Comparison of ENCODE assay signal across 8 mouse cellular contexts in the genomic region with DNA sequence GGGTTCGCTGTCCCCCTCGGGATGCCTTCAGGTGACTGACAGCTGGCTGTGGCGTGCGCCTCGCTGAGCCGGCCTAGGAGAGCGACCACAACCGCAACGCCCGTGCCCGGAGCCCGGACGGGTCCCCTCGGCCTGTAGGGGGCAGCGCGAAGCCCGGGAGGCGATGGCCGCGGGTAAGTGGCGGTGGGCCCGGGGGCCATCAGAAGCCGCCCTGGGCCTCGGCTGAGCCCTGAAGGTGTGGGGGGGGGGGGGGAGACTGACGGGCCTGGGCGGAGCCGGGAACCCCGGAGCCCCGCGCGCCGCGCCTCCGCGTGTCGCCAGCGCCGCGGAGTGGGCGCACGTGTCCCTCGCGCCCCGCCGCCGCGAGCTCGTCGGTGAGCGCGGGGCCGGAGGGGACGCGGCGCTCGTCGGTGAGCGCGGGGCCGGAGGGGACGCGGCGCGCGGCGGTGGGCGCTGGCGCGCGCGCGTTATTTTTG. TPM values are rescaled to one million over a fixed set of nuclear protein-coding genes. Genes with fewer than 3 reads are reported as not detected.
DNase-seq lines count a peak whose midpoint lies in the region; ATAC-seq lines count a peak whose summit lies in the region.

No protein-coding gene starts in this region.

- peak overlapping the region; percentile 91 for H3K9ac ChIP-seq in embryonic facial prominence, embryonic 14.5 days (ENCODE audit: low read depth, low read length)
- H3K9ac ChIP-seq in heart, embryonic 12.5 days = peak overlapping the region; percentile 97
- peak overlapping the region; percentile 85 for H3K9ac ChIP-seq in kidney, embryonic 16.5 days (replicated peaks; ENCODE audit: low read length)
- H3K9ac ChIP-seq in liver, embryonic 16.5 days (ENCODE audit: low read depth, low read length) = peak overlapping the region; percentile 75
- peak overlapping the region; percentile 76 for H3K9ac ChIP-seq in stomach, embryonic 14.5 days (replicated peaks; ENCODE audit: low read depth, low read length)

- no peaks in the 10 kb centered on the region for H3K36me3 ChIP-seq in embryonic facial prominence, embryonic 14.5 days (ENCODE audit: control insufficient read depth, insufficient read depth, low read length)
- no peaks in the 10 kb centered on the region for H3K36me3 ChIP-seq in heart, embryonic 12.5 days
- no peaks in the 10 kb centered on the region for H3K36me3 ChIP-seq in kidney, embryonic 16.5 days (ENCODE audit: insufficient read depth, low read length)
- H3K36me3 ChIP-seq in liver, embryonic 16.5 days (ENCODE audit: control insufficient read depth, insufficient read depth) = no peaks in the 10 kb centered on the region
- H3K36me3 ChIP-seq in stomach, embryonic 14.5 days (ENCODE audit: control insufficient read depth, insufficient read depth, low read length) = no peaks in the 10 kb centered on the region

- peak; percentile 85 for DNase-seq in A20 (ENCODE audit: low read depth, low spot score)
- peak; percentile 88 for DNase-seq in adrenal gland, postnatal 14 days
- peak; percentile 62 for DNase-seq in embryonic facial prominence, embryonic 14.5 days (ENCODE audit: low spot score)
- DNase-seq in neural tube, embryonic 10.5 days (ENCODE audit: extremely low spot score, low spot score) = peak; percentile 88

- H3K4me1 ChIP-seq in embryonic facial prominence, embryonic 14.5 days (ENCODE audit: control insufficient read depth, insufficient read depth, low read length) = no peaks in the 10 kb centered on the region
- H3K4me1 ChIP-seq in heart, embryonic 12.5 days (replicated peaks) = peaks cover 7% of the 10 kb centered on the region
- peaks cover 9% of the 10 kb centered on the region for H3K4me1 ChIP-seq in kidney, embryonic 16.5 days (ENCODE audit: insufficient read depth, low read length)
- H3K4me1 ChIP-seq in liver, embryonic 16.5 days (ENCODE audit: control insufficient read depth, low read depth, low read length) = peaks cover 6% of the 10 kb centered on the region
- H3K4me1 ChIP-seq in stomach, embryonic 14.5 days (ENCODE audit: control insufficient read depth, insufficient read depth, low read length) = 0 out of 2 replicates have a peak, but pooled peaks cover 4% of the 10 kb centered on the region

- 0% methylated on average over 11 of the region's 72 CpGs for WGBS in embryonic facial prominence, embryonic 14.5 days
- under 1% methylated on average over 44 of the region's 72 CpGs for WGBS in heart, embryonic 12.5 days
- WGBS in kidney, embryonic 16.5 days = under 1% methylated on average over 48 of the region's 72 CpGs
- under 1% methylated on average over 22 of the region's 72 CpGs for WGBS in liver, embryonic 16.5 days (ENCODE audit: insufficient replicate concordance)
- under 1% methylated on average over 31 of the region's 72 CpGs for WGBS in stomach, embryonic 14.5 days

- peak overlapping the region; percentile 91 for H3K4me3 ChIP-seq in embryonic facial prominence, embryonic 14.5 days (ENCODE audit: low read depth, low read length)
- H3K4me3 ChIP-seq in heart, embryonic 12.5 days = peak overlapping the region; percentile 98
- peak overlapping the region; percentile 84 for H3K4me3 ChIP-seq in kidney, embryonic 16.5 days (ENCODE audit: low read length)
- peak overlapping the region; percentile 77 for H3K4me3 ChIP-seq in liver, embryonic 16.5 days (ENCODE audit: low read depth, low read length)
- H3K4me3 ChIP-seq in stomach, embryonic 14.5 days (ENCODE audit: low read depth, low read length) = peak overlapping the region; percentile 79

- ATAC-seq in embryonic facial prominence, embryonic 14.5 days (ENCODE audit: low read depth) = peak; percentile 88
- ATAC-seq in heart, embryonic 12.5 days (ENCODE audit: insufficient number of reproducible peaks, low FRiP score) = peak; percentile 80
- ATAC-seq in kidney, embryonic 16.5 days (ENCODE audit: low FRiP score, low TSS enrichment) = peak; percentile 87
- ATAC-seq in liver, embryonic 16.5 days (ENCODE audit: low read depth) = peak; percentile 70
- peak; percentile 77 for ATAC-seq in stomach, embryonic 14.5 days (ENCODE audit: insufficient number of reproducible peaks, insufficient read depth, low FRiP score, low read depth)

- H3K27ac ChIP-seq in embryonic facial prominence, embryonic 14.5 days (replicated peaks; ENCODE audit: low read depth, low read length) = peak overlapping the region; percentile 80
- peak overlapping the region; percentile 73 for H3K27ac ChIP-seq in heart, embryonic 12.5 days (ENCODE audit: poor library complexity, severe bottlenecking)
- peak overlapping the region; percentile 43; the same call in 1 of the 2 replicates for H3K27ac ChIP-seq in kidney, embryonic 16.5 days (ENCODE audit: low read length)
- H3K27ac ChIP-seq in liver, embryonic 16.5 days (ENCODE audit: low read length) = peak overlapping the region; percentile 48
- 0 out of 2 replicates have a peak overlapping the region, but pooled peaks have one; percentile 7 for H3K27ac ChIP-seq in stomach, embryonic 14.5 days (ENCODE audit: low read length)

- no peaks in the 10 kb centered on the region for H3K9me3 ChIP-seq in embryonic facial prominence, embryonic 14.5 days (ENCODE audit: control insufficient read depth, low read length)
- H3K9me3 ChIP-seq in heart, embryonic 12.5 days (replicated peaks) = no peaks in the 10 kb centered on the region
- no peaks in the 10 kb centered on the region for H3K9me3 ChIP-seq in kidney, embryonic 16.5 days (ENCODE audit: low read length)
- no peaks in the 10 kb centered on the region for H3K9me3 ChIP-seq in liver, embryonic 16.5 days (replicated peaks; ENCODE audit: control insufficient read depth, low read length)
- no peaks in the 10 kb centered on the region for H3K9me3 ChIP-seq in stomach, embryonic 14.5 days (ENCODE audit: control insufficient read depth, low read depth, low read length)

- peak overlapping the region; percentile 64 for H3K4me2 ChIP-seq in embryonic facial prominence, embryonic 14.5 days (ENCODE audit: low read depth, low read length)
- peak overlapping the region; percentile 71 for H3K4me2 ChIP-seq in heart, embryonic 12.5 days
- peak overlapping the region; percentile 66 for H3K4me2 ChIP-seq in kidney, embryonic 16.5 days (replicated peaks; ENCODE audit: low read depth, low read length)
- H3K4me2 ChIP-seq in liver, embryonic 16.5 days (ENCODE audit: low read depth, low read length) = peak overlapping the region; percentile 86
- H3K4me2 ChIP-seq in stomach, embryonic 14.5 days (replicated peaks; ENCODE audit: low read depth, low read length) = peak overlapping the region; percentile 80

- H3K27me3 ChIP-seq in embryonic facial prominence, embryonic 14.5 days (replicated peaks; ENCODE audit: control insufficient read depth, insufficient read depth, low read length) = no peaks in the 10 kb centered on the region
- 0 out of 2 replicates have a peak, but pooled peaks cover 4% of the 10 kb centered on the region for H3K27me3 ChIP-seq in heart, embryonic 12.5 days (replicated peaks)
- peaks cover 3% of the 10 kb centered on the region for H3K27me3 ChIP-seq in kidney, embryonic 16.5 days (ENCODE audit: insufficient read depth, low read length)
- H3K27me3 ChIP-seq in liver, embryonic 16.5 days (ENCODE audit: control insufficient read depth, insufficient read depth, low read depth, low read length) = peaks cover 2% of the 10 kb centered on the region; the same call in 1 of the 2 replicates
- no peaks in the 10 kb centered on the region for H3K27me3 ChIP-seq in stomach, embryonic 14.5 days (ENCODE audit: control insufficient read depth, insufficient read depth, low read length)

RNA-seq across cellular contexts. Expression of a gene that starts 0.4 kb away (rescaled TPM):
- total RNA-seq in adrenal gland, postnatal 14 days (2021) = 53.1 and 57.6 TPM in 2 replicates
- 5.9 and 6.4 TPM in 2 replicates for polyA plus RNA-seq in embryonic facial prominence, embryonic 14.5 days (2014; fragmentation: Nextera tagmentation; extraction: Ambion mirVana)
- 4.6 and 5.4 TPM in 2 replicates for polyA plus RNA-seq in heart, embryonic 12.5 days (2016; fragmentation: Nextera tagmentation; extraction: Ambion mirVana)
- 2.7 and 2.9 TPM in 2 replicates for polyA plus RNA-seq in kidney, embryonic 16.5 days (2015; fragmentation: Nextera tagmentation; extraction: Ambion mirVana)
- 1.1 and 1.5 TPM in 2 replicates for polyA plus RNA-seq in liver, embryonic 16.5 days (2015; fragmentation: Nextera tagmentation; extraction: Ambion mirVana)
- polyA plus RNA-seq in stomach, embryonic 14.5 days (2014; fragmentation: Nextera tagmentation; extraction: Ambion mirVana) = 5.1 and 5.9 TPM in 2 replicates

Comparison
In these comparisons a context has a peak if more than half of its experiments do, and no peak if none do; other contexts are left out.
1. Peak in every context shown above with its lines: DNase-seq, ATAC-seq, H3K4me3 ChIP-seq and H3K27ac ChIP-seq.
2. H3K27ac ChIP-seq: peak in every context shown above with its lines; median percentile 80 in embryonic facial prominence, embryonic 14.5 days; 73 in heart, embryonic 12.5 days; 48 in liver, embryonic 16.5 days; 43 in kidney, embryonic 16.5 days; 7 in stomach, embryonic 14.5 days.